Mouse (Mus musculus) A20 (cell line): ENCODE results near the gene Bach2.

ENCODE experiments used
- DNase-seq: peaks from one replicate; pipeline ENCODE4 v3.0.0-alpha.2; 2011; ENCODE audit warnings: low read depth, low spot score

The Bach2 gene

DNA sequence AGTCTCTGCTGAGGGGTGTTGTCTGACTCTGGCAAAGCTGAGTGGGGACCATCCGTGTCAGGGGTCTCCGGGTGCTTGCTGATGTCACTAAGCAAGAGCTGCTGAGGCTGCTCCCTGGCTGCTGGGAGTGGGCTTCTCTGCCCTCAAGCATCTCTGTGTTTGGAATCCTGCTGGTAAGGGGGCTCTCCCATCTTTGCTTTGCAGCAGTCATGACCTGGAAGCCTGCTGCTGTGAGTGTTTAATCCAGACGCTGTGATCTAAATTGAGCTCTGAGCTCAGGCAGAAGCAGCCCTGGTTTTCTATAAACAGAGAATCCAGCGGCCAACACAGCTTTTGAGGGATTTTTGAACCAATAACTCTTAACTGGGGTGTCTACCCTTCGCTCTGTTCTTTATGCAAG, 89.0 kb downstream of the Bach2 start:
- DNase-seq: no peak

DNA sequence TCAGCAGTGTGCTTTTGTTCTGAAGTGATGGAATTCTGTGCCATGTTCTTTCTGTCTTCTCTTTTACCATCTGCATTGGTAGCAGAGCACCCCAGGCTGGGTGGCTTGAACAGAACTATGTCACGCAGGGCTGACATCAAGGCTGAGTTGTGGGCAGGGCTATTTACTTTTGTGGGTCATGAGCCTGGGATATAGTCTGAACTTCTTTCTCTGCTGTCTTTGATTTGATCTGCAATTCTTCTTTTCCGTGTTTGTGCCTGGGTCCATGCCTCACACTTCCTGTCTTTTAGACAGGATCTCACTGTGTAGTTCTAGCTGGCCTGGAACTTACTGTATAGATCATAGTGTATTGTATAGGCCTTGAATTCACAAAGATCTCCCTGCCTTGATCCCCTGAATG, 90.0 kb downstream of the Bach2 start:
- DNase-seq: no peak

DNA sequence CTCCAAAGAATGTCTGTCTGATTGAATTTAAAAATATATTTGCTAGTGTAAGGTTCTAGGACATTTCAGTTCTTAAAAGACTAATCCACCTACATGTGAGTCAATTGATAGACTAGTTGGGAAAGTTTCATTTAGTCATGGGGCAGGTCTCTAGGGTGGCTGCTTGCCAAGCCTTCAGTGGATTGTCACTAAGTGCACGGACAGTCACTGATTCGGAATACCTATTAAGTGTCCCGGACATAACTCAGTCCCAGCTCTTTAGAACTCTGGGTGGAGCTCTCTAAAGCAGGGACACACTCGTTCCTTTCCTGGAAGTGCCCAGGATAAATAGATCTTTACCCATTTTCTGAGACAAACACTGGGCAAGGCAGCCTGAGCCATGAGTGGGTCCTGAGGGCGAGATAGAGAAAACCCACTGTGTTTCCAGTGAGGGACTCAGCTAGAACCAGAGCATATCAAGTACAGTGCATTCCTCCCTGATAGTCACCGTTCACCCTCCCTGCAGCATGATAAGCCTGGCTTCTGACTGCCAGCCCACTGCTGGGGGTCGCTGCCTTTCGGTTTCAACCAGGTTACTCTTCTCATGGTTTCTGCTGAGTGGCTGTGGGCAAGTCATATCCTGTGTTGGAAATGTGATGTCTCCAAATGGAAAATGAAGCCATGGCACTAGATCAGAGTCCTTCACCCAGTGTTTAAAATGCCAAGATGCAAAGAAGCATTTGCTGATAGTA, 92.1 kb downstream of the Bach2 start:
- DNase-seq: no peak

DNA sequence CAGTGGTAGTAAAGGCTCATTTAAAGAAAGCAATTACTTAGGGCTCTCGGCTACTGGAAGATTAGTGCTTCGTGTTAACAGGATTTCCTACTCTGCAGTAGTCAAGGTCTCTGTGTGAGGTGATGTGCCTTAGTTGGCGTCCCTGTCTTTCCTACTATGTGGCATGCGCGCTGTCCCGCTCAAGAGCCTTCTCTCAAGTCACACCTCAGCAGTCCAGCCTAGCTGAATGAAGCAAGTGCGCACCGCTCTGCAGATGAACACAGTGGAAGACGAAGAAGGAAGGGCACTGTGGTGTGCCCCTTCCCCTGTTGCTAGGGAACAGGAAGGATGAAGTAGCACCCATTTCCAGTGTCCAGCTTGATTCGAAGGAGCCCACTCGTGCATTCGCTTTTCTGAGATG, 93.4 kb downstream of the Bach2 start:
- no peak for DNase-seq

DNA sequence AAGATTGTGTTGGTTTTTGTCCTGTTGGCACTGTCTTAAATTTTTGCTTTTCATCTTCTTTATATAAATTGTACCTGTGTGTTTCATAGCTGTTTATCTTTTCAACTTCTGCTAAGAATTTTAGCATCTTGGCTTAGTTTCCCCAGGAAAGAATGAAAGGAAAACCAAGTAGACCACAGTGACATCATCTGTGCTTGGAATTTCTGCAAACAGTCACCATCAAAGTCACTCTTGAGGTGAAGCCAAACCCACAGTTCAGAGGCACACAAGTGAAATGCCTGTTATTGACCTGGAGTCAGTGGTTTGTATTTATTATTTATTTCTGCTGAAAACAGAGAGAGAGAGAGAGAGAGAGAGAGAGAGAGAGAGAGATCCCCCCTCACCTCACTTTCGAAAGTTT, 95.5 kb downstream of the Bach2 start:
- no peak for DNase-seq

DNA sequence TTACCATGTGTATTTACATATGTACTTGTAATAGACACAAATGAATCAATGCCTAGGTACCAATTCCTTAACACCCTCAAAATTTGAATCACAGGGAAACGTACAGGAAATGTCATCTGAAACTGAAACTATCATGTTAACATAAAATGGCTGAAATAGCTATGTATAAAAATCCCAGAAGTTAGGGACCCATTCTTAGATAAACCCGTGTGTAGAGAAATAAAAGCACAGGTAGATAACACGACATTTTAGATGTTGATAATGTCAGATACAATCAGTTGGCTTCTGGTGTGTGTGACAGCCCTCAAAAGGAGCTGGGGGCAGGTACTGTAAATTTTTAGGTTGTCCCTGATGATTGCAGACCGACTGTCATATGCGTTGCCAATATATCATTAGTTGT, 96.2 kb downstream of the Bach2 start:
- DNase-seq: no peak

DNA sequence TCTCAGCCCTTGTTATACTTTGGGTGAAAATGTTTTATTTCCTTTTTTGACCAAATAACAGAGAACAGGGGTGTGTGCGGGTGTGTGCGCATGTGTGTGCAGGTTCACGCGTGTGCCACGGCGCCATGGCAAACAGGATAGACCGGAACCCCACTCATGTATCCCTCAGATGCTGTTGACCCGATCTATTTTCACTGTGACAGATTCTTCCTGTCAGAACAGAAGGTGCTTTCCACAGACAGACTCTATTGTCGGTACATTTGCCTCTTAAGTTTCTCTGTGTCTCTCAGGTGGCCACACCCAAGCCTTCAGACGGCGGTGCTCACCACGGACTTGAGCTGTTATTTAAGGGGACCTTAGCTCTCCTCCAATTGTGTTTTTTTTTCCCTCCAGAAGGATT, 97.1 kb downstream of the Bach2 start:
- peak; percentile 43 for DNase-seq

DNA sequence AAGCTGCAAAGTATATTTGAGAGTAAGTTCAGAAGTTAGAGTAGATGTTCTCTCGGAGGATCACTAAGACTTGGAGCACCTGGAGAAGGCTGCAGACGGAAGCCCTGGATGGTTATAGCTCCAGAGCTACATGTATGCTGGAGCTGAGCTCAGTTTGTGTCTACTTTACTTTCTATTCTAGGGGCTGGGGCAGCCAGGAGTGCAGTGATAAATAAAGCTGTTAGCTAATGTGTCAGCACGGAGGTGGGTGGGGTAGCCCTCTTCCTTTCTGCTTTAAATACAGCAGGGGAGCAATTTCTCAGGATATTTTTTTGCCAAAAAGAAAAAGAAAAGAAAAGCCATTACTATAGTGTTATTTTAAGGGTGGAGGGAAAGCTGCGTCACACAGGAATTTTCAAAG, 98.0 kb downstream of the Bach2 start:
- DNase-seq: no peak

DNA sequence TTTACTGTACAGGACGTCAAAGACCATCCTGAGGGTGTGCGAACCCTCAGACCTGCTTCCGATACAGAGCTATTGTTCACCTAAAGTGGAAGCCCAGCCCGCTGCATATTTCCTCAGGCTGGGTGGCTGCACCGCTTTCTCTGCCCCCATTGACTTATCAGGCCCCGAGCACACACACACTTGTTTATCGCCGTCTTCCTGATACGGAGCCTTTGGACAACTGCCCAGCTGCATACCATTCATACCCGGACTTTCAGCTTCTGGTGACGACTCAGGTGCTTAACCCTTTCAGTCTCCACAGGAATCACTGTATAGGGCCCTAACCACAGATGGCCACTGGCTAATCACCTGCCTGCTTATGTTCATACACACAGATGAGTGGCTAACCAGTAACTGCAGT, 99.0 kb downstream of the Bach2 start:
- no peak for DNase-seq

DNA sequence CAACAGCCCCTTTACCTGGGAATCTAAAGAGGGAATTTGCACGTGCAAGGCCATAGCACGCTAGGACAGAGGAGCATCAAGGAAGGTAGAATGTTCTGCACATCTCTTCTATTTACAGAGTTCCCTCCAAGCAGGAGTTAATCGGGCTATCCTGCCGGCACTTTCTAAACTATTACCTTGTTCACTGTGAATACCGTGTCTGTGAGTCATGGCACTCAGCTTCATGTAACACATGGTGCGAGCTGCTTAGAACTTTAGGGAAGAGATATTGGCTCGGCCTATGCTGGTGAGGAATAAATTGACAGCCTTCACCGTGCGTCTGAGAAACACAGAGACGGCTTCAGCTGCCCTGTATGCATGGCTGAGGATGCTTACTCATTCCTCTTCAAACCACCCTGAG, 99.8 kb downstream of the Bach2 start:
- DNase-seq: no peak

DNA sequence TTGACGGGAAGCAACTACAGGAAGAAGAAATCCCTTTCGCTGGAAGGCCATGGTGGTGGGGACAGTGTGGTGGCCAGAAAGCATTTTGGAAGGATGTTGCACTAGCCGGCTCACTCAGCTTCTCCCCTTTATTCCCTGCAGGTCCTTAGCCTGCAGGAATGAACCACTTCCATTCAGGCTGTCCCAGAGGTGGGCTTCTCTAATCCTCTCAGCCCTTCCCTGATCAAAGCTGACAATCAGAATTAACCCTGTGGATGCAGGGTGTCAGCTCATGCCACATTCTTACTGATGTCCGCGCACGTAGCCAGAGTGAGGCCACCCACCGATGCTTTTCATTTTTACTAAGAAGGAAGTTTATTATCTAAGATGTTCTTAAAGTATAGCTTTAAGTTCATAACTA, 102.2 kb downstream of the Bach2 start:
- DNase-seq: no peak

DNA sequence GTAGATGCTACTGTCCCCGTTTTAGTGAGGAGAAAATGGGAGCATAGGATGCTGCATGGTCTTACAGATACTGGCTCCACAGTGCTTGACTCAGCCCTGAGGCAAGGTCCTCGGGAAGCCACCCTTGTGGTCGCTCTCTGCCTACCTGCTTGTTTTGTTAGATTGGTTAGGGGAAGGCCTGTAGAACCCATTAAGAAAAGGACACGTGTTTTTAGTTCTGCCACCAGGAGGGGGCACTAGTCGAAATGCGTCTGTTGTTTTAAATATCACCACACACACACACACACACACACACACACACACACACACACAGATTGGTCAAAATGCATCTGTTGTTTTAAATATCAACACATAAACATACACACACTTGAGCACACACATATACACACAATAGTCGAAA, 103.7 kb downstream of the Bach2 start:
- DNase-seq: peak; percentile 72

DNA sequence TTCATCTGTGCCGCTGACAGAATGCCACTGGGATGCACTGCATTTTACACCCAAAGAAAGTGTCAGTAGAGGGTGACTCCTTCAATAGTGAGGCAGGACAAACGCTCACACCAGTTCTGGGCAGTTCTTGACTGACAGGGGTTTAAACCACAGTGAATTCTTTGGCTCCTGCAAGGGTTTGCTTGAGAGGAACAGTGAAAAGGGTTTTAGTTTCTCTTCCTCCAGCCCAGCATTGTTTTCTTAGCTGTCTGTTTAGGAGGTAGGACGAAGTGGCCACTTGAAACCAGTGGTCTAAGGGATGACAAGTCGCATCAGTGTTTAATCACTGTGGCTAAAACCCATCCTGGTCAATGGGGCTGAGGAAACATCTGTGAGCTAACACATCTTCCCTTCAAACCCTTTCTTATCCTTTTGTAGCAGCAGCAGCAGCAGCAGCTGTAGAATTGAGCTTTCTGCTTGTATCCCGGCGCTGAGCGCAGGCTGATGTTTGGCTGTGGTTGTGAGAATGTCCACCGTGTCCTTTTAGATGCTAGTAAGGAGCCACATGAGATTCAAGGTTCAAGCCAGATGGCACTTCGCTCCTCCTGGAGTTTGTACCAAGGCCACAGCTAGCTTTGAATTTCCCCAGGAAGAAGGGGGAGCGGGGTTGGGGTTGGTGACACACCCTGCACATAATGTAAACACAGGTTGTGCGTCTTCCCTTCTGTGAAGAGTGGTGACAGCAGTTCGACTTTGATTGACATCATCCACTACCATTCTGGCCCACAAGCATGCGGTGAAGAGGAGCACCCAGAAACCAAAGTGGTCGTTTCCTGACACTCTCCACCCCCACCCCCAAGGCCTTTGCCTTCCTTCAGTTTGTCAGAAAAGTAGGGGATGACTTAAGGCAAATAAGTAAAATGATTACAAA, 104.9 kb downstream of the Bach2 start:
- peak; percentile 35 for DNase-seq

DNA sequence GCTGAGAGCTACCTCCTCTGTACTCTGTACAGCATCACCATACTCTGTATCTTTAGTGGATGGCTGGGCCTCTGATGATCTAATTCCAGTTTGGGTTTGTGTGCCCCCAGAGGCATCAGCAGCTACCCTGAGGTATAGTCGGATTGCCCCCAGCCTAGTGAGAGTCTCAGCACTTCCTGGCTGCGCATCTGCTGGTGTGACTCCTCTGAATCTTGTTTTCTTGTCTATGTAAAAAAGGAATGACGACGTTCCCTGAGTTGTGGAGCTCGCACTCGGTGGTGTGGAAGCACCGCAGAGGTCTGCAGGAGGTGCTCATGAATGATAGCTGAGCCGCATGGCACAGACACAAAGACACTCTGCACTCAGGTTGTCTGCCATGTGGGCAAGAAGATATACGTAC, 105.7 kb downstream of the Bach2 start:
- DNase-seq: no peak

DNA sequence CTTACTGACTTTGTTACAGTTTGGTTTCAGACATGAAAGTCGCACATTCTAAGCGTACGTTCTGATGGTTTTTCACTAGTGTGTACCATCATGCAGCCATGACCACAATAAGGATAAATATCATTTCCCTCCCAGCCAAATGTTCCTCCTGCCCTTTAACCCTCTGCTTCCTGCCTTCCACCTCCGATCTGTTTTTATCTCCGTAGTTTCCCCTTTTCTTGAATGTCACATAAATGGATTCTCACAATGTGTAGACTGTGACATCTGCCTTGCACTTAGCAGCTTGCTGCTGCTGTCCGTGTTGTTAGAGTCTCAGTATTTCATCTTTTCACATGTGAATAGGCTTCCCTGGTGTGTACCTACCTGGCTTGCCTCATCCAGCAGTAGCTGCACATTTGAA, 108.6 kb downstream of the Bach2 start:
- DNase-seq: no peak

DNA sequence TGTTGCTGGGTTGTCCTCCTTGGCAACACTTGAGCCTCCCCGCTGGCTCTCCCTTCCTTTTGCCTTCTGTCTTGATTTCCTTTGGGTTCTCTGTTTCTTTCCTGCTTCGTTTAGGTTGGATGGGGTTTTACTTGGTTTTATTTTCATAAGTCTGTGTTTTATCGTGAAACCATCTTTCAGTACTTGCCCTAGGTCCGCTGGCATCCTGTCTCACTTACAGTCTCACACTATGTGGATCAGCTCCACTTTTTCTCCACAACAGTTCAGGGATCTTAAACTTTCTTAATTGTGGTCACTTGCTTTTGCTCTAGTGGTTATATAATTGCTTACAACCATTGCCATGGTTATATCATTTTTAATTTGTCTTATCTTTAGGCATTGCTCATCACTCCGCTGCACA, 109.1 kb downstream of the Bach2 start:
- DNase-seq: no peak

DNA sequence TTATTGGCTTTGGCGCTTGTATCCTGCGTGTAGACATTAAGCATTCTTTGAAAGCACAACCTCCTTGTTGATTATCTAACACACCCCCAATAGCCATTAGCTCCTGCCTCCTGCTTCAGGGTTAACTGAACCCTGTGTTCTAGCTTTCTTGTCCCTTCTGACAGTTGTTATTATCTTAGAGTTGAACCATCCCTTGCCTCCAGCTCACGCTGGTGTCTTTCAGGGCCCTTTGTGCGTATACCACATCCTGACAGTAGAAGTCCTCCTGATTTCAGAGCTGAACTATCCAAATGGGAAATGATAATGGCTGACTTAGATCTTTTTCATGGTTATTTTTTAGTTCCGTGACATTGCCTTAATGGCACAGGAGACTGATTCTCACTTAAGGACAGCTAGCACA, 110.8 kb downstream of the Bach2 start:
- no peak for DNase-seq

DNA sequence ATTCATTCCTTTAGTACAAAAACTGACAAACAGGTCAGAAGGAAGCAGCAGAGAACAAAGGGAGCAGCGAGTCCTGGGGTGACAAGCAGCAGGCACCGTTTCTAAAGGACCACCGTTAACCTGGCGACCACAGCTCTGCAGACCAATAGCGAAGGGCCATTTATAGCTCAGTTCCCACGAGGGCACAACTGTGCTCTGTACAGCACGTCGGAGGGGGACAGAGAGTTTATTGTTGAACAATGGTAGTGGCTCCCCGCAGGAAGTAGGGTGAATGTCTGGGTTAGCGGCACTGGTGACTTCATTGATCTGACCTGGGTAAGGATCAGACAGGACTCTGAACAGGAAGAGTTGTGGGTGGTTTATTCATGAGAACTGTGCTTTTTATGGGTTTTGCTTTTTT, 112.6 kb downstream of the Bach2 start:
- DNase-seq: no peak

DNA sequence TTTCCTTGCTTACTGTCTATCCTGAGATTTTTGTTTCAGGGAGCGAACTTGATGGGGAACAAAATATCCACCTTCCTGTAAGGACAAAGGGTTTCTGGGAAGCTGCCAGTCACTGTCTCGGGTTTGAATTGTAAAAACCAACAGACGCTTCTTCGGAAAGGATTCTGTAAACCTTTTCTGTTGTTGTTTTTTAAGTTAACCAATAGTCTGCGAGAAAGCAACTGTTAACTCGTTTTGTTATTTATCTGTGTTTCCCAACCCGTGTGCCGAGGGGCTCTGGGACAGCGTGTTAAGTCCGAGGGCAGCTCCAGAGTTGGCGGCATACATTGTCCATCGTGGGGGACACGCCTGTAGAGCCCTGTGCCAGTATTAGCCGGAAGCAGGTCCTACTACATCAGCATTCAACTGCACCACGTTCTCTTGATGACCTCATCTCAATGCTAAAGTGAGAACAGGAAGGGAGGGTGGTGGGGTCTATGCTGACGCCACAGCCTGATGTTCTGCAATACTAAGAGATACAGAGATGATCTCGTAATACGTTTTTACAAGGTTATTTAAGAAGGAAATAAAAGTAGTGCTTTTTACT, 113.2 kb downstream of the Bach2 start:
- no peak for DNase-seq

DNA sequence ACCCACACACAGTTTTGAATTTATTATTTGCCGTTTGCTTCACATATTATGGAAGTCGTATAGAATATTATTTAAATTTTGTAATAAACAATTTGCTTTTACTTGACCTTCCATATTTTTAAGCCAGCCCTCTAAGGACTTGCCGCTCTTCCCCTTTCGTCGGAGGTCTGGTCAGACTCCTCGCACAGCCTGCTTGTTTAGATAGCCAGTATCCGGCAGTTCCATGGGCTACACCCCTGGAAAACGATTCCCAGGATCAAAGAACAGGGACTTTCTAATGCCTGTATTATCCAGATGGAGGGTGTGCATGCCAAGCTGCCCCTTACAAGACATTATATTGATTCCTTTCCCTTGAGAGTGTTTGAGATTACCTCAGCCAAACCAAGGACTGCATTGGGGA, 113.8 kb downstream of the Bach2 start:
- no peak for DNase-seq

DNA sequence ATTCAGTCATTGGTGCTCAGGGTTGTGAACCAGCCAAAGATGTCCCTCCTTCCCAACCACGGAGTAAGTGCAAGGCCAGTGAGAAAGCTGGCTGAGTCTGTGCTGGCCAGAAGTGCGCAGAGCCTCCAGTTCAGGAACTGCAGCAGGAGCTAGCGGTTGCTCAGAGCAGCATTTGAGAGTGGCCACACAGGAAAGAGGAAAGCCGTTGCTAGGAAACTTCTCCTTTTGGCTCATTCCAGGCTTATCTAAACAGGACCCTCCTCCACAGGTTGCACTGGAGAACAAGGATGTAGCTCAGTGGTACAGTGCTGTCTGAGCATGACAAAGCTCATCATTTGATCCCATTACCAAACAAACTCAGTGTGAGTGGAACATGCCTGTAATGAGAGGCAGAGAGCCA, 114.2 kb downstream of the Bach2 start:
- no peak for DNase-seq

DNA sequence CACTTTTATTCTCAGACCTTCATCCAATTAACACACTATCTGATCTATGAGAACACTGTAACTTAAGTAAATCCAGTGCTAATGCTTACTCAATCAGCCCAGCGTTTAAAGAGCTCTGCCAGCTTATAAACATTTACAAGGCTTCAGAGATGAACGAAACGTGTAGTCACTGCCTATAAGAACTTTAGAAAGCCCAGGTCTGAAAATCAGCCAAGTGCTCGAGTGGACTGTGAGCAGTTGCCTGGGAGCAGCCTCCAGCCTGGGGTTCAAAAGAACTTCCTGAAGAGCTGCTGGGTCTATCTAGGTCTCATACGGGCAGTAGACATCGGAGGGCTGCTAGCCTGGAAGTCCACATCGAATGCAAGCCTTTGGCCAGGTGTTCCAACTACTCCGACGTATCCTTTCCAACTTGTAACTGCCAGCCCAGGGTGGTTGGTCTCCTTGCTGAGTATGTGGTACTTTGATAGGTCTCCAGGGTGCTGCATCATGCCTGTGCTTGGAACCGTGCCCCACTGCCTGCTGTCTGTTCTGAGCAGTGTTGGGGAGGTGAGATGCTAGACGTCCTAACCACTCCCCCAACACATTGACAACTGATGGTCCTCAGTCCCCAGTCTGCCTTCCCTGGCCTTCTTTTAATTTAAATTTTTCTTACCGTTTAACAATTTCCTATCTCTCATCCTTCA, 117.5 kb downstream of the Bach2 start:
- DNase-seq: no peak
